Mouse (Mus musculus) ovary, adult 18-20 months (tissue): ENCODE measurements around the gene Gm39653.
A peak's percentile ranks its signal among the peaks of the same experiment; 100 is the strongest.
"Not testable (repeated sequence)": the region's sequence is repeated elsewhere in the genome, so short reads cannot be mapped to it uniquely, and the experiment has no call there.

Source experiments
- DNase-seq: peaks from one replicate; pipeline ENCODE4 v3.0.0; 2022; ENCODE audit warnings: low spot score, mixed read lengths

Gm39653 gene

GRCm38 (mm10) chr1:63615668-63616067, at the start of gene Gm39653:
Gene Gm39653 (plus strand): TSS chr1:63615968.
- DNase-seq, result no peak

GRCm38 (mm10) chr1:63566501-63566900, 49.3 kb upstream of the Gm39653 start:
- no peak for DNase-seq

- DNase-seq, result no peak
Observed at GRCm38 (mm10) chr1:63567031-63567430, 48.7 kb upstream of the Gm39653 start.

GRCm38 (mm10) chr1:63572229-63572628, 43.5 kb upstream of the Gm39653 start:
- no peak for DNase-seq

GRCm38 (mm10) chr1:63573432-63573831, 42.3 kb upstream of the Gm39653 start:
- no peak for DNase-seq

- DNase-seq, result no peak
Observed at GRCm38 (mm10) chr1:63573864-63574611, 41.7 kb upstream of the Gm39653 start.

GRCm38 (mm10) chr1:63576803-63577202, 39.0 kb upstream of the Gm39653 start:
- DNase-seq, result no peak

GRCm38 (mm10) chr1:63579153-63579552, 36.6 kb upstream of the Gm39653 start:
- DNase-seq, result no peak

GRCm38 (mm10) chr1:63586869-63587268, 28.9 kb upstream of the Gm39653 start:
- DNase-seq, result no peak

GRCm38 (mm10) chr1:63603870-63604500, 11.8 kb upstream of the Gm39653 start:
- no peak for DNase-seq

GRCm38 (mm10) chr1:63609613-63610012, 6.2 kb upstream of the Gm39653 start:
- DNase-seq, result no peak

- no peak for DNase-seq
Observed at GRCm38 (mm10) chr1:63614594-63614993, 1.2 kb upstream of the Gm39653 start.

- no peak for DNase-seq
Observed at GRCm38 (mm10) chr1:63628211-63628610, 12.4 kb downstream of the Gm39653 start.

- not testable (repeated sequence) for DNase-seq
Observed at GRCm38 (mm10) chr1:63630390-63630789, 14.6 kb downstream of the Gm39653 start.

- DNase-seq, result no peak
Observed at GRCm38 (mm10) chr1:63639921-63640320, 24.2 kb downstream of the Gm39653 start.

GRCm38 (mm10) chr1:63658016-63658415, 42.2 kb downstream of the Gm39653 start:
- DNase-seq, result peak; percentile 11

GRCm38 (mm10) chr1:63659591-63659990, 43.8 kb downstream of the Gm39653 start:
- no peak for DNase-seq

GRCm38 (mm10) chr1:63666089-63666488, 50.3 kb downstream of the Gm39653 start:
- DNase-seq, result no peak

- DNase-seq, result no peak
Observed at GRCm38 (mm10) chr1:63667201-63667948, 51.6 kb downstream of the Gm39653 start.

- no peak for DNase-seq
Observed at GRCm38 (mm10) chr1:63667949-63668851, 52.4 kb downstream of the Gm39653 start.

- no peak for DNase-seq
Observed at GRCm38 (mm10) chr1:63668852-63669160, 53.0 kb downstream of the Gm39653 start.
